Mouse (Mus musculus) spleen, postnatal 10 days (tissue): ENCODE measurements at regions not wholly inside any gene's neighbourhood (a gene's known extent, or its start where the extent isn't known, plus 50 kb on each side); places are given as distances from the start of the nearest gene placed in this dataset.

Source experiments
- DNase-seq, 2 experiments: peaks; one replicate each; pipeline ENCODE4 v3.0.0; 2021 to 2022; ENCODE audit warnings: low spot score in 2 of 2

DNA sequence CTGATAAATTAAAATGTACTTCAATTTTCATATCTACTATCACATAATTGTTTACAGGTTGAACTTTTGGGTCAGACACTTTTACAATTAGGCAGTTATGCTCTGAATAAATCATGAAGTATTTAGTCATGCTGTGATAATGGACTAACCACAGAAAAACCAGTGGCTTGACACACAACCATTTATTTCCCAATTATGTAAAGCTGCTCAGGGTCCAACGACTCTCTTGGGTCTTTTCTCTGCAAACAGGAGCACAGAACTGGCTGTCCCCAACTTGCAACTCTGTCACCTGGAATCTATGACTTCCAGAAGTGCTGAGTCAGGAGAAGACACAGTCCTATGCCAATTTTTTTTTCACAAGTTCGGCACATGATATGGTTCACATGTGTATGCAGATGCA is 214.8 kb downstream of the Kcnj2 start:
- no peak for DNase-seq

DNA sequence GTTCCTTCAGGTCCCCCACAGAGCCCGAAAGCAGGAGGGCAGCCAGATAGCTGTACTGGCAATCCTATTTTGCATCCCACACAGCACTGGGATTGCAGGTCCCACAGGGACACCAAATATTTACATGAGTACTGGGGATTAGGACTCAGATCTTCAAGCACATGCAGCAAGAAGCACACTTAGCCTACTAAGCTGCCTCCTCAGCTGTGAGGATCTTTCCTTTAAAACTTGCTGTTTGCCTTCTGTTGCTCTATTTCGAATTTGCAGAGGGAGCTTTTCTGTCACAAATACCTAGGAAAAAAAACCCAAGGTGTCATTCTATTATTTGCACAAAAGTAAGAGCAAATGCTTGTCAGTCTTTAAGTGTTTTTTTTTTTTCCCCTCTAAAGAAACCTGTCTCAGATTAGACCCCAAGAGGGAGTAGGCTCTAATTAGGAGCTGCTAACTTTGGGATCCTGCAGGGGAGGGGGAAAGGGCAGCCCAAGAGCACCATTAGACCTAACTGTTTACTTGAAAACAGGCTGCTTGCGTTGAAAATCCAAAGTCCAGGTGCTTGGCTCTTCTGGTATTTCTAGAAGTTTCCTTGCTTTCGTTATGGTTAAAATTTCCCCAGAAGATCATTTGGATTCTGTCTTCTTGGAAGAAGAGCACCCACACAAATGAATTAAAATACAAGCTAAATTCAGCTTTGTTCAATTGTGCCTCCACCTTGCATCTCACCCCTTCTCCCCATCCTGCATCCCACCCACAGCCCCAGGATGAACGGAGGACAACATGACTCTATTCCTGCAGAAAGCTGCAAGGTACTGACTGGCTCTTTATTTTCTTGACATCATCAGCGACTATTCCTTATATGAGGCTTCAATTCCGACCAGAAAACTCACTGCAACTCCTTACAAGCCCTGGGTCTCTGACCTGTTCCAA is 215.5 kb downstream of the Kcnj2 start:
- DNase-seq = no peak

DNA sequence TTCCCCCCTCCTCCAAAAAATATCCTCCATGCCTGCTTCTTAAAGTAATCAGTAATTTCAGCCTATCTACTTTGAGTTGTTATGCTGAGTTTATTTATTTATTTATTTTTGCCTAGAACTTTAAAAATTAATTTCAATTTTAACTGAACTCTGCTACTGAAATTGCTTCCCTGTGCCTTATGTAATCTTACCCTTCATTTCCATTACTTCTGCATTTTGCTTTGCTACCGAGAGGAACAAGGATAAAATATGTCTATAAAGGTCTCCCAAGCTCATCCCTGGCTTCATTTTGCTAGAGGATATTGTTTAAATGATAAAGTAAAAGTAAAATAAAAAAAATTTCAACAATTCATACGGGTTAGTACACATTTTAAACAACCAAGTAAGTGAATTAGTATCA is 216.3 kb downstream of the Kcnj2 start:
- no peak for DNase-seq

DNA sequence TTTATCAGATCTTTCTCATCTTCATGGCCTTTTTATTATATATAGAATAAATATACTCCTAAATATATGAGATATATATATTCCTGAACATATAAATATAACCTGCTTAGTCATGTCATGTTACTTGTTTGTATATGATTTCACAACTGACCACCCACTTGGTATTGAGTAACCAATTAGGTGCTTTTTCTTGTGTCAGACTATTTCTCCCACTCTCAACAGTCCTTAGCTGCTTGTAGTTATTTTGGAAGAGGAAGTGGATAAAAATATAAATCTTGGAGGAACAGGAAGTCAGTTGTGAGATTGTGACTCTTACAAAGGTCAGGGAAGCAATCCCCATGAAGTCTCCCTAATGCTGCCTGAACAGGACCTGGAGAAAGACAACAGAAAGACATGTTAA is 224.6 kb downstream of the Kcnj2 start:
- DNase-seq = no peak

DNA sequence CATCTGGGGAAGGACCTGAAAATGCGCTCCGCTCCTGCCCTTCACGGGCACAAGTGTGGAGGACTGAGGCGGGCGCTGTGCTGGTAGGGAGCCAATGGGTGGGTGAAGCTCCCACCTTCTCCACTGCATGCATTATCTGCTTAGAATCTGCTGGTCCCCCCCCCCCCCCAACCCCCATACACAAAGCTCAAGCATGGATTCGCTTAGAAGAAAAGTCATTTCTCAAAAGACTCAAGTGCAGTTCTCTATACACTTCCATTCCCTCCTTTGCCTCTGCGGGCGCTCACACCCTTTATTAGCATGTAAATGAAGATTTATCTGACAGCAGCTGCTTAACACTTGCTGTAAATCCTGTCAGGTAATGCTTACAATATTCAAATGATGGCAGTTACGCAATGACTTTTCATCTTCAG is 230.4 kb downstream of the Kcnj2 start:
- DNase-seq = no peak

DNA sequence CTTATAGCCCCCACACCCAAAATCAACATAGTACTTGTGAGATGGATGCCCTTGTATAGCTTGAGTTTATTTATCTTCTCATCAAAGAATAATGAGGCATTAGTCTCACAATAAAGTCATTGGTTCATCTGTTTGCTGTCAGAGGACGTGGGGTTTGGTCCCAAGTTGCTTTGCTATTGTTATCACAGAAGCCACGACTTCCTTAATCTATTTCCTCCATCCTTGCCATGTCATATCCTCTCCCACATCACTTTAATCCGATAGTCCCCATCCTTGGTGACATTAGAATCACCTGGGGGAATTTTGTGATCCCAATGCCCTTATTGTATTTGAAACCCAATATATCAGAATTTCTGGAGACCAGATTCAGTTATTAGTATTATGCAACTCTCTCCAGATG is 246.8 kb downstream of the Kcnj2 start:
- no peak for DNase-seq

DNA sequence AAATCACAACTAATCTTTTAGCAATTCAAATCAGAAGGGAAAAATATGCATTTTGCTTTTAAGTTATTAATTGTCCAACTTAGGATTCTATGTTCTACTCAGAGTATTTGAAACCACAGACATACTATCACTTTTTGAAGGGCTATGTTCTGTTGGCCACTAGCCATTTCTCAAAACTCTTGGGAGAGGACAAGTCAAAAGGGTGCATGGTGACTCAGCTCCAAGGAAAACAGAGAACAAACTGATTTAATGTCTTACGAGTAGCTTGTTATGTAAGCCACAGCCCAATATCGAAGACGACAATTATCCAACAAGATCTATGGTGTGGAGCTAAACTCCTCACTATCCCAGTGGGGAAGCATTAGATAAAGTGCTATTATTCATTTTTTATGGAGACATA is 247.6 kb downstream of the Kcnj2 start:
- no peak for DNase-seq

DNA sequence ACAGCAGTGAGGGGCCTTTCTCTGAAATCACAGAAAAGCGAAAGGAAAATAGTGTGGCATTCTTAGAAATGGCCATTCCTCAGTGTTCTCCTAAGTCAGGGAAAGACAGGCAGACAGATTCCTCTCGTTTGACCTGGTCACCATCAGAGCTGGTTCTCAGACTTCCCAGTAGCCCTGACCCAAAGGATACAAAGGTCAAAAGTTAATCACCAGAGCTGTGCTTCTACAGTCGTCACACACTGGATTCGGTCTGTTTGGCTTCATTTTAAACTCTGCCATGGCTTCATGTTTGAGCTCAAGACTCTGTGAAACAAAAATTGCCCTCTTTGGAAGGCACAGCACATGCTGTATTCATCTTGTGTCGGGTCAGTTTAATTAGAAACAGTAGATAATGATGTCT is 255.6 kb downstream of the Kcnj2 start:
- no peak for DNase-seq

DNA sequence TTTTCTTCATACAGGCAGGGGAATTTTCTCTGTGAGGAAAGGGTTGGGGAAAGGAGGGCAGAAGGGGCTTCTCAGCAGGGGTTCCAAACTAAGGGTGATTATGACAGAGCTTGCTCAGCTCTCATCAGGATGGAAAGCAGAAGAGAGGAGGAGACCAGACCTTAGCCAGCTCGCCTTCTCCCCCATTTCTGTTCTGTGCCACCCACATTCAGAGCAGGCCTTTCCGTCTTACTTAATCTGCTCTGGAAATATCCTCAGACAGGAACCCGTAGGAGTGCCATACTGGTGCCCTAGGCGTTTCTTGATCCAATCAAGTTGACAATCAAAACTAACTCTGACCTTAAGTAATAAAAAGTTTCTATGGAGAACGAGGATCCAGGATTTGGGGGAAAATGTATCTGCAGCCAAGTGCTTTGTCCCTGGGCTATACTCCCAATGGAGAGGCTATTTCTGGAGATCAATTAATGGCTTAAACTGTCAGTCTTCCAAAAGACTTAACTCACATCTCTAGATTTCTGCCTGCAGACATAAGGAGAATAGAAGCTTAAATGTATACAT is 258.6 kb downstream of the Kcnj2 start:
- no peak for DNase-seq

DNA sequence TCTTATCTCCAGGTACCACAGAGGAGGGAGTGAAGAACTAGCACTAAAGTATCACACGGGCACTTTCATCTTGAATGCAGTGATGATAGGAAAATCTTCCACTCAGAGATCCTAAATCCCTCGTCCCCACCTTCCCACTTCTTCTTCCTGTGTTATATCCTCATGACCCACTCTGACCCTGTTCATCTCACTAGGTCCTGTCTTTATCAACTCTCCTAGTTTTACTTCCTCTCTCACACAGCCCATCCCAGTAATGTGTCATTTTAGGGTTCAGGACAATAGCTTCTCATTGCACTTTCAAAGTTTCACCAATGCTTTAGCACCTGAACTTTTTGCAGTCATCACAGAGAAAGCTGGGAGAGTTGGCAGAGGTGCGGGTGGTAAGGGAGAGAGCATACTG is 261.0 kb downstream of the Kcnj2 start:
- no peak for DNase-seq

DNA sequence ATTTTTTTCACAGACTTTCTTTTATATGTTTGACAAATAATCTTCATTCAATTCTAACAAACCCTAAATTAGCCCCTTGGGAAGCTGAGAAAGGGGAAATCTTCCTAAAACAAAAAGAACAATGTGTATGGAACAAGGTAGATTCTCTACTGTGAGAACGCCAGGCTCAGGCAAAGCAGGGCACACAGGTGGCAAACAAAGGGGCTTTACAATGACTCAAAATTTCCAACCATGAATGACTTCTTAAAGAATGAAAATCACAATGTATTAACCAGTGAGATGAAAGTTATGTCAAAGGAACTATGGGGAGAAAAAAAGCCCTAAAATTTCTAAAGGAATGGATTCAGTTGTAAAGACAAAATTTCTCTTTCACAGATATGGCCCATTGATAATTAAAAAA is 262.3 kb downstream of the Kcnj2 start:
- no peak for DNase-seq

DNA sequence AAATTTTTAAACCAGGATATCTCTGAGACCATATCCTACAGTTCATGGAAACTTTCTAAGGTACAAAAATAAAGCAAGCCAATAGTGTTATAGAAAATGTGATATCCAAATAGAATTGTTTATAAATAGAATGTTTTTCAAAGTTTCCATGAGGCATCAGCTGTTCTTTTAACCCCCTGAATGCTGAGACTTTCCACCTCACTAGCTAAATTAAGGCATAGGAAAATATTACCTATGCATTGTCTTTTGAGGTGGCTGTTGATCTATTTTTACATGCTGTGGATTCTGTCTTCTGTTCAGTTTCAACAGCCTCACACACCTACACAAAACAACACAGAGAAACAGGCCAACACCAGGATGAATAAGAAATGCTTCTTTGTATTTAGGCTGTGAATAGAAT is 265.6 kb downstream of the Kcnj2 start:
- no peak for DNase-seq

DNA sequence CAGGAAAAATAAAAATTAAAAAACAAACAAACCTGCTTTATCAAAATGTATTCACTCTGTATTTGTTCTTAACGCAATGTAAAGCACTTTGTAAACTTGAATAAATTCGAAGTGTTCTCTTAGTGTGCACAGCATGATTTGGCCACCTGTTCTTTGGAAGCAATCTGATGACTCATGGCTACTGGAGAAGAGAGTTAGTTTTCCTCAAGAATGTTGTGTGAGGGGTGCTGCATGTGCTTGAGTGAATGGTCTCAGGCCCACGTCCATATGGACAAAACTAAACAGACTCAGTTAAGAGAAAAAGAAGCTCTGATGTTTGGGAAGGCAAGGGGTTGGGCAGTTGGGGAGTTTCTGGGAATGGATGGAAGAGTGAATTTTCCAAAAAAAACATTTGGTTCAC is 267.1 kb downstream of the Kcnj2 start:
- no peak for DNase-seq

DNA sequence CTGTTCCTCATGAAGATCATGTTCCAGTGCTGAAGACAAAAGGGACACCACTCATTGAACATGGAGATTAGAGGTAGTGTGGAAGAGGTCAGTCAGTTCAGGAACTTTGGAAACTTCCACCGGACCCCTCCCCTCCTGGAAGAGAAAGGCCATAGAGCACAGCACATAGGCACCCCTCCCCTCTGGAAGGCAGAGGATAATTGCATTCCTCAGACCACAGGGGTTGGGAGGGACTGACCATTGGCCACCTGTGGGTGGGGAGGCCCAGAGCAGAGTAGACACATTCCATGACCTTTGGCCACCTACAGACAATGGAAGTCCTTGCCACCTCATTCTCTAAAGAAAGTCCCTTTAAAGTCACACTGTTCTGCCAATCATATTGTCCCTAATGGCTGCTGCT is 281.6 kb downstream of the Kcnj2 start:
- no peak for DNase-seq

DNA sequence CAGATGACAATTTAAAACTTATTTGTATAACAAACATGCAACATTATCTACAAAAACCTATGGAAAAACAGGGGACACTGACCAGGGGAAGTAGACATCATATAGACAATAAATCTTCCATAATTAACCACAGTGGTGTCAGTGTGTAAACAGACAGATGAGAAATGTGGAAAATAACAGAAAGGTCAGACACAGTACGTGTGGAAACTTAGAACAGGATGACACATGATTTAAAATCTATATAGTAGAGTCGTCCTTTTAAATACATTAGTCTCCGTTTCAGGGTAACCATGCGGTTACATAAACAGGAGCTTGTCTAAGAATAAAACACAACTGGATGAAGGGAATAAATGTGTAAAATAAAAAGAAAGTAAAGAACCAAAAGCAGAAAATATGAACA is 284.1 kb downstream of the Kcnj2 start:
- no peak for DNase-seq

DNA sequence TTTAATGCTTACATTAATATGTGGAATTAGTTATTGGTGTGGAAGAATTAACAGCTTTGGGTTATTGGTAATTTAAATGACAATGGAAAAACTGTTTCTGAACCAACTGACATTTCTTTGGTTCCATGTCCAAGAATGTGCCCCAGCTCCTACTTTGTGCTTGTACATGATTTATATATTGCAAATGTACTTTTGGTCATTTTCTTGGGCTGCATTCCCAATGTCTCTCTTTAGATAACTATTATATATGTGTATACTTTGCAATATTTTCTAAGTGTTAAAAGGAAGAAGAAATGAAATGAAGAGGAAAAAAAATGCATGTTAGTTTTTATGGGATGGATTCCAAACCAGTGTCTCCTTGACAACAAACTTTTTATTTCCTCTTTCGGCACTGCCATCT is 297.4 kb downstream of the Kcnj2 start:
- no peak for DNase-seq

DNA sequence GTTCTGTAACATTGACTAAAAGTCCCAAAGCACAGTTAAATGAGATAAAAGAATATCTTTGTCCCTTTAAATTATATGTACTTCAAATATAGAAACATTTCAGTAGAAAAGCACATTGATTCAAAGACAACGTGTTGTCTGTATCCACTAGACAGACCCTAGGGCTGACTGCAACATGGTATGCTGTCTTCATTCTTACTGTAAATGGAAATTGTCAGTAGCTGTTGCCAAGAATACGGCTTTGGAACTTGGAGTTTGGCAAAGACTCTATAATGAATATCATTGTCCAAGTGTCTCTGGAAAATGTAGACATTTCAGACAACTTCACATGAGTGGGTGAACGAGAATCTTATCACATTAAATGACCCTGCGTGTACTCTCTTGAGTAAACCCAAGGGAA is 311.2 kb downstream of the Kcnj2 start:
- DNase-seq = no peak

DNA sequence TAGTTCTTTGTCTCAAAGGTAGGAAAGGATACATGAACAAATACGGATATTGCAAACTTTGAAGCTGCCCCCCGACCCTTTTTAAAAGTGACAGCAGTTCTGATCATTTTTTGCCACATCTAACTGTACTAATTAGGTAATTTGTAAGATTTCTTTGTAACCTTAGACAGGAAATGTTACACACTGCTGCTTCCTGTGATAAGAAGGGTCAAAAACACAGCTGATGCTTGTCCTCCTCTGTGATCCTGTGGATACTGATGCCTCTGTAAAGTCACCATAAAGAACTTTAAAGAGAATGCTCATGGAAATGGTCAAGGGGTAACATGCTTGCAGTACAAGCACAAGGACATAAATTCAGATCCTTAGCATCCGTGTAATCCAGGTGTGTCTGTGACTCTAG is 313.9 kb downstream of the Kcnj2 start:
- DNase-seq = no peak

DNA sequence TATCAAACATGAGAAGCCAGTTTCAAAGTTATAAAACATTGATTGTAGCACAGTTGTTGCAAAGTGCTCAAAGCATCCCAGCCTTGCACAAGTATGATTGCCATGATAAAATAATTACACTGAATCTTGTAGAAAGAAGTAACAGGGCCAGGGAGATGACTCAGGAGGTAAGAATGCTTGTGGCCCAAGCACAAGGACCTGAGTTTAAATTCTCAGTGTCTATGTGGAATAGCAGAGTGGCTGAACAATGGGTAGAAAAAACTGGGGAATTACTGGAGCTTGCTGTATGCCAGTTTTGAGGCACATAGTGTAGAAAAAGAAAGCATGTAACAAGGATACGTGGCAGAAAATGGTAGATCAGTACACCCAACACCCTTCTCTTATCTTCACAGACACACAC is 332.7 kb downstream of the Kcnj2 start:
- no peak for DNase-seq

DNA sequence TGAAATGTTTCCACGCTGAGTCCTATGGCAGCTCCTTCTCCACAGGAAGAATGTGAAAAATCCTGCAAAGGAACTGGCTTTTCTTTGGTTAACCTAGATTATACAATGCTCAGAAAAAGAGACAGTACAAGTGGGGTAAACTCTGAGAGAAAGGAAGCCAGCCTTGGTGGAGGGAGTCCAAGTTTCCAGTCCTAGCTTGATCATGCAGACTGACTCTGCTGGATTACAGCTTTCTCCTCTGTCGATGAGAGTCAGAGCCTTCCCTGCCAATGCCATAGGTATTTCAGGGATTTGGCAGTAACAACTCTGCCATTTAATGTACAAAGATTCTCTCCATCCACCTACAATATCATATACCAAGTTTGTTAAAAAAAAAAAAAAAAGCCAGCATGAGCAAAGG is 343.3 kb downstream of the Kcnj2 start:
- DNase-seq = no peak

DNA sequence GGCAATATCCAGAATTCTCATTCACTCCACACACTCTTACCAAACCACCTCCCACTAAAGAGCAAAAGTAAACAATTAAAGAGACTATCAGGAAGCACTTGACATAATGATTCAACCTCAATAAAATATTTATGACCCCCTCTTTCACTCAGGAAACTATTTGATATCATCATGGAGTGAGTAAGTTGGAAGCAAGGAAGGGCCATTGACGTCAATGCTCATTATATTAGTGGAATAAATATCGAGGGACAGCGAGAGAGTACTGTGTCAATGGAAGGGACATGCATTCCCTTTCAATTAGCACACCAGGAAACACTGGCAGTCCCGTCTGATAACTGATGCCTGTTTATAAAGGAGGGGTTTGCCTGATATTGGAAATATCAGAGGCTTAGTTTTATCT is 358.9 kb downstream of the Kcnj2 start:
- DNase-seq = no peak

DNA sequence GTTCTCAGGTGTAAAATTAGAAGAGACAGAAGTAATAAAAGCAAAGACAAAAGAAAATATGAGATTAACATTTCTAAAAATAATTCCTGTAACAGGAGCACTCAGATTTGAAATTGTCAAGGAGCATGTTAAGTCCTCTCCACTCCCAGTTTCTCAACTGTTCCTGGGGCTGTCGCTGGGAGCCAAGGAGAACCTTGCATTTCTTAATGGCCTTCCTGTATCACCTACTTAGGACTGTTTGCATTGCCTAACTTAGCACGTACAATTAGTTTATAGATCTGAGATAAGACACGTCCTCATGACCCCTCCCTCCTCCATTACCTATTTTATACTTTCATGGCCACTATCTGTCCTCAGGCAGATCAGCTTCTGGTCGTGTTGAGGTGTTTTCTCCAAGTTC is 360.8 kb downstream of the Kcnj2 start:
- no peak for DNase-seq

DNA sequence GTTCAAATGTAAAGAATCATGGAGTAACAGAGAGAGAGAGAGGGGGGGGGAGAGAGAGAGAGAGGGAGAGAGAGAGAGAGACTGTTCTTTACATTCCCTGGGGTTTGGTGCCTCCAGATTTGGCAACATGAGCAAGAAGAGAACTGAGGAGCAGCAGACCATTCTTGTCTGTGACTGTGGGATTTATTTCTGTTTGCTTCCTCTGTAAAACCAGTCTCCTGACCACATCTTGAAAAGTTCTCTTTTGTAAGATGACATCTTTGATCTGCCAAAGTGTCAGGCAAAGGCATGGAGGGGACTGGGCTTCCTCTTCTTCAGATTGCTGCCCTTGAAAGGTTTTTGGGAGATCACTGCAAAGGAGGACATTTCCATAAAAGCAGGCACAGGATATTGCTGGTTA is 376.3 kb downstream of the Kcnj2 start:
- DNase-seq = no peak

DNA sequence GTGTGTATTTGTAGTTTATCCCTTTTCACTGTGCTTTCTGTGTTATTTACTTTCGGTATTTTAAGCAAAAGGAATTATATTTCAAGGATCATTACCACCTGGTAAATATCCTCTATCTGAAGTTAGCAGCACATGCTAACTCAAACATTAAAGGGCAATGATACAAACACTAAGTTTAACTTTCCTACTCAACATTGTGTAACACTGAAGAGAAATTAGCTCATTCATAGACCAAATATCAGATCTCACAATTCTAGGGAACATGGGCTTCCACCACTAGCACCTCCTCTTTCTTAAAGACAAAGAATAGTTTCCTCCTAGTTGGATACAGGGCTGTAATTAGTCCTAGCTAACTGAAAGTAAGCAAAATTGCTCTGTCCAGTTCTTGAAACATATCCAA is 377.4 kb downstream of the Kcnj2 start:
- DNase-seq = no peak
